Comparison of ENCODE assay signal across 10 mouse cellular contexts in genomic region chr5:136861191-136861940, GRCm38 (mm10). TPM values are rescaled to one million over a fixed set of nuclear protein-coding genes. Genes with fewer than 3 reads are reported as not detected.
DNase-seq lines count a peak whose midpoint lies in the region; ATAC-seq and TF ChIP-seq lines count a peak whose summit lies in the region.
"Had no signal": no experiment of that assay in that cellular context is flagged by ENCODE, and none has a peak within 500 bp of the region (broad histone marks: within the 10 kb centered on the region; RNA-seq: fewer than 3 reads in every experiment).

No protein-coding gene starts in this region.

- no peaks in the 10 kb centered on the region for H3K9me3 ChIP-seq in stomach, embryonic 14.5 days (ENCODE audit: control insufficient read depth, low read depth, low read length)
- no peaks in the 10 kb centered on the region for H3K9me3 ChIP-seq in stomach, postnatal 0 days (ENCODE audit: control insufficient read depth, low read length)
- no peaks in the 10 kb centered on the region for H3K9me3 ChIP-seq in forebrain, embryonic 16.5 days (ENCODE audit: control insufficient read depth, low read length)
- H3K9me3 ChIP-seq in limb, embryonic 15.5 days, result no peaks in the 10 kb centered on the region

- no peak overlapping the region; the same call in 1 of the 2 replicates for H3K4me2 ChIP-seq in stomach, embryonic 14.5 days (replicated peaks; ENCODE audit: low read depth, low read length)
- H3K4me2 ChIP-seq in stomach, postnatal 0 days (replicated peaks; ENCODE audit: low read depth), result no peak overlapping the region
- peak overlapping the region; percentile 2 for H3K4me2 ChIP-seq in forebrain, embryonic 16.5 days (ENCODE audit: low read length)
- peak overlapping the region; percentile 36 for H3K4me2 ChIP-seq in limb, embryonic 15.5 days

- no peak for TF ChIP-seq CTCF in stomach, postnatal 0 days (IDR thresholded peaks at IDR 0.05; ENCODE audit: low read depth)

- no peak for TF ChIP-seq EP300 in stomach, postnatal 0 days (optimal IDR thresholded peaks at IDR 0.05)

- H3K4me3 ChIP-seq in stomach, embryonic 14.5 days (ENCODE audit: low read depth, low read length), result no peak overlapping the region
- H3K4me3 ChIP-seq in stomach, postnatal 0 days (ENCODE audit: low read depth, low read length), result no peak overlapping the region
- no peak overlapping the region for H3K4me3 ChIP-seq in forebrain, embryonic 16.5 days (replicated peaks; ENCODE audit: low read length)
- H3K4me3 ChIP-seq in limb, embryonic 15.5 days, result peak overlapping the region; percentile 19

- WGBS in stomach, embryonic 14.5 days, result 13% methylated on average over 20 of the region's 20 CpGs
- 31% methylated on average over 20 of the region's 20 CpGs for WGBS in stomach, postnatal 0 days
- 6% methylated on average over 20 of the region's 20 CpGs for WGBS in forebrain, embryonic 16.5 days
- 8% methylated on average over 20 of the region's 20 CpGs for WGBS in limb, embryonic 15.5 days

- no peak overlapping the region for H3K9ac ChIP-seq in stomach, embryonic 14.5 days (replicated peaks; ENCODE audit: low read depth, low read length)
- no peak overlapping the region for H3K9ac ChIP-seq in stomach, postnatal 0 days (ENCODE audit: low read length)
- 0 out of 2 replicates have a peak overlapping the region, but pooled peaks have one; percentile 26 for H3K9ac ChIP-seq in forebrain, embryonic 16.5 days (replicated peaks; ENCODE audit: low read depth, low read length)
- H3K9ac ChIP-seq in limb, embryonic 15.5 days, result no peak overlapping the region

- H3K36me3 ChIP-seq in stomach, embryonic 14.5 days (ENCODE audit: control insufficient read depth, insufficient read depth, low read length), result no peaks in the 10 kb centered on the region
- no peaks in the 10 kb centered on the region for H3K36me3 ChIP-seq in stomach, postnatal 0 days (ENCODE audit: control insufficient read depth, insufficient read depth, low read length)
- no peaks in the 10 kb centered on the region for H3K36me3 ChIP-seq in forebrain, embryonic 16.5 days (ENCODE audit: control insufficient read depth, insufficient read depth)
- no peaks in the 10 kb centered on the region for H3K36me3 ChIP-seq in limb, embryonic 15.5 days

- ATAC-seq in stomach, embryonic 14.5 days (ENCODE audit: insufficient number of reproducible peaks, insufficient read depth, low FRiP score, low read depth), result 0 out of 2 replicates have a peak, but pooled peaks have one; percentile 10
- ATAC-seq in stomach, postnatal 0 days (ENCODE audit: low FRiP score, low TSS enrichment), result no peak
- no peak for ATAC-seq in forebrain, embryonic 16.5 days
- ATAC-seq in limb, embryonic 15.5 days (ENCODE audit: insufficient number of reproducible peaks, low FRiP score, low TSS enrichment, low read depth), result peak; percentile 36; the same call in 1 of the 2 replicates
- no peak for ATAC-seq in inflammation-experienced regulatory T-cells, adult 6 months

- no peak for DNase-seq in stomach, postnatal 0 days (ENCODE audit: low spot score)
- DNase-seq in yolk sac, embryonic 10.5 days (ENCODE audit: low spot score), result peak; percentile 34
- DNase-seq in frontal cortex, postnatal 36 days (ENCODE audit: low spot score in 2 of 2), result no peak
- DNase-seq in left cerebral cortex, adult 8-10 months (ENCODE audit: low spot score in 2 of 2), result no peak
- DNase-seq: right cerebral cortex, adult 18-20 months had no signal

- no peaks in the 10 kb centered on the region for H3K27me3 ChIP-seq in stomach, embryonic 14.5 days (ENCODE audit: control insufficient read depth, insufficient read depth, low read length)
- no peaks in the 10 kb centered on the region for H3K27me3 ChIP-seq in stomach, postnatal 0 days (ENCODE audit: control insufficient read depth, insufficient read depth, low read length)
- no peaks in the 10 kb centered on the region for H3K27me3 ChIP-seq in forebrain, embryonic 16.5 days (replicated peaks; ENCODE audit: control insufficient read depth, insufficient read depth, low read length)
- no peaks in the 10 kb centered on the region for H3K27me3 ChIP-seq in limb, embryonic 15.5 days

- no peak overlapping the region for H3K27ac ChIP-seq in stomach, embryonic 14.5 days (ENCODE audit: low read length)
- no peak overlapping the region for H3K27ac ChIP-seq in stomach, postnatal 0 days (replicated peaks)
- H3K27ac ChIP-seq in forebrain, embryonic 16.5 days (ENCODE audit: low read length), result no peak overlapping the region
- peak overlapping the region; percentile 76 for H3K27ac ChIP-seq in limb, embryonic 15.5 days
- H3K27ac ChIP-seq: macrophage had no signal

- H3K4me1 ChIP-seq in stomach, embryonic 14.5 days (ENCODE audit: control insufficient read depth, insufficient read depth, low read length), result peaks cover 21% of the 10 kb centered on the region
- no peaks in the 10 kb centered on the region for H3K4me1 ChIP-seq in stomach, postnatal 0 days (replicated peaks; ENCODE audit: control insufficient read depth, insufficient read depth)
- peaks cover 14% of the 10 kb centered on the region for H3K4me1 ChIP-seq in forebrain, embryonic 16.5 days (replicated peaks; ENCODE audit: control insufficient read depth, insufficient read depth, low read length)
- peaks cover 41% of the 10 kb centered on the region for H3K4me1 ChIP-seq in limb, embryonic 15.5 days

RNA-seq across cellular contexts. Expression of gene Col26a1, which starts 21.6 kb away (rescaled TPM):
- 11.7 and 12.2 TPM in 2 replicates for polyA plus RNA-seq in stomach, embryonic 14.5 days (2014; fragmentation: Nextera tagmentation; extraction: Ambion mirVana)
- 2.9 and 3.5 TPM in 2 replicates for polyA plus RNA-seq in stomach, postnatal 0 days (2015; fragmentation: Nextera tagmentation; extraction: Ambion mirVana)
- polyA plus RNA-seq in forebrain, embryonic 16.5 days (2015; fragmentation: Nextera tagmentation; extraction: Ambion mirVana), result 13.9 and 16.7 TPM in 2 replicates
- 112 and 115 TPM in 2 replicates for polyA plus RNA-seq in limb, embryonic 15.5 days (2015; fragmentation: Nextera tagmentation; extraction: Ambion mirVana)
- total RNA-seq in left cerebral cortex, adult 8-10 months (2022), result 1 to 10 TPM; 6.0 to 8.4 (median 6.8) TPM
- not detected for polyA plus RNA-seq in inflammation-experienced regulatory T-cells, adult 6 months (2017; shearing (Covaris generic))
- polyA plus RNA-seq: macrophage had no signal

RNA-seq across cellular contexts. Expression of gene Ift22, which starts 46.6 kb away (rescaled TPM):
- 65.9 and 75.1 TPM in 2 replicates for polyA plus RNA-seq in stomach, embryonic 14.5 days (2014; fragmentation: Nextera tagmentation; extraction: Ambion mirVana)
- polyA plus RNA-seq in stomach, postnatal 0 days (2015; fragmentation: Nextera tagmentation; extraction: Ambion mirVana), result 26.1 and 28.4 TPM in 2 replicates
- polyA plus RNA-seq in forebrain, embryonic 16.5 days (2015; fragmentation: Nextera tagmentation; extraction: Ambion mirVana), result 112 and 114 TPM in 2 replicates
- polyA plus RNA-seq in limb, embryonic 15.5 days (2015; fragmentation: Nextera tagmentation; extraction: Ambion mirVana), result 56.2 and 60.5 TPM in 2 replicates
- 10 to 100 TPM; 87.2 to 95.6 (median 91.6) TPM for total RNA-seq in left cerebral cortex, adult 8-10 months (2022)
- polyA plus RNA-seq in inflammation-experienced regulatory T-cells, adult 6 months (2017; shearing (Covaris generic)), result 10 to 100 TPM in 2 of 3 experiments, 1 to 10 TPM in 1; 8.0 to 13.1 (median 11.1) TPM

Comparison
In these comparisons a context has a peak if more than half of its experiments do, and no peak if none do; other contexts are left out.
1. ATAC-seq: peak in stomach, embryonic 14.5 days (single experiment) and limb, embryonic 15.5 days (single experiment); none in stomach, postnatal 0 days (single experiment), forebrain, embryonic 16.5 days (single experiment) and inflammation-experienced regulatory T-cells, adult 6 months (single experiment).
2. H3K4me2 ChIP-seq: peak in forebrain, embryonic 16.5 days (single experiment) and limb, embryonic 15.5 days (single experiment); none in stomach, embryonic 14.5 days (single experiment) and stomach, postnatal 0 days (single experiment).